Comparison of ENCODE assay signal across 8 mouse cellular contexts in genomic region chr2:92376300-92376699, GRCm38 (mm10). TPM values are rescaled to one million over a fixed set of nuclear protein-coding genes. Genes with fewer than 3 reads are reported as not detected.
A peak's percentile ranks its signal among the peaks of the same experiment; 100 is the strongest.
DNase-seq lines count a peak whose midpoint lies in the region; ATAC-seq lines count a peak whose summit lies in the region.

No protein-coding gene starts in this region.

- DNase-seq in adrenal gland, postnatal 14 days = peak; percentile 47
- no peak for DNase-seq in adrenal gland, adult 8-10 months
- no peak for DNase-seq in neural tube, embryonic 11.5 days (ENCODE audit: low spot score)
- DNase-seq in neural tube, embryonic 10.5 days (ENCODE audit: extremely low spot score, low spot score) = no peak
- DNase-seq in layer of hippocampus, adult 9-11 months = no peak
- no peak for DNase-seq in spleen, postnatal 14 days (ENCODE audit: low spot score in 2 of 2)

- peak overlapping the region; percentile 74 for H3K4me2 ChIP-seq in neural tube, embryonic 11.5 days (ENCODE audit: low read depth)
- peak overlapping the region; percentile 94 for H3K4me2 ChIP-seq in limb, embryonic 12.5 days
- H3K4me2 ChIP-seq in stomach, embryonic 15.5 days = peak overlapping the region; percentile 88

- WGBS in neural tube, embryonic 11.5 days = 85% methylated on average over 6 of the region's 6 CpGs
- 83% methylated on average over 6 of the region's 6 CpGs for WGBS in limb, embryonic 12.5 days
- WGBS in stomach, embryonic 15.5 days = 82% methylated on average over 6 of the region's 6 CpGs

- peaks cover 4% of the 10 kb centered on the region for H3K36me3 ChIP-seq in neural tube, embryonic 11.5 days (ENCODE audit: control insufficient read depth, insufficient read depth, low read length)
- peaks cover 42% of the 10 kb centered on the region for H3K36me3 ChIP-seq in limb, embryonic 12.5 days
- peaks cover 21% of the 10 kb centered on the region for H3K36me3 ChIP-seq in stomach, embryonic 15.5 days

- H3K9ac ChIP-seq in neural tube, embryonic 11.5 days (ENCODE audit: low read length) = no peak overlapping the region
- peak overlapping the region; percentile 57; the same call in 1 of the 2 replicates for H3K9ac ChIP-seq in limb, embryonic 12.5 days (replicated peaks)
- 0 out of 2 replicates have a peak overlapping the region, but pooled peaks have one; percentile 57 for H3K9ac ChIP-seq in stomach, embryonic 15.5 days

- H3K4me3 ChIP-seq in neural tube, embryonic 11.5 days (ENCODE audit: low read depth, low read length) = peak overlapping the region; percentile 59; the same call in 1 of the 2 replicates
- H3K4me3 ChIP-seq in limb, embryonic 12.5 days (replicated peaks) = peak overlapping the region; percentile 76
- H3K4me3 ChIP-seq in stomach, embryonic 15.5 days (replicated peaks) = peak overlapping the region; percentile 77

- peaks cover 18% of the 10 kb centered on the region for H3K4me1 ChIP-seq in neural tube, embryonic 11.5 days (ENCODE audit: control insufficient read depth, insufficient read depth, low read length)
- peaks cover 32% of the 10 kb centered on the region for H3K4me1 ChIP-seq in limb, embryonic 12.5 days (replicated peaks)
- H3K4me1 ChIP-seq in stomach, embryonic 15.5 days = peaks cover 44% of the 10 kb centered on the region

- H3K27ac ChIP-seq in neural tube, embryonic 11.5 days (ENCODE audit: low read depth, low read length) = no peak overlapping the region
- no peak overlapping the region for H3K27ac ChIP-seq in limb, embryonic 12.5 days
- H3K27ac ChIP-seq in stomach, embryonic 15.5 days = no peak overlapping the region

- no peak for ATAC-seq in neural tube, embryonic 11.5 days (ENCODE audit: insufficient read depth, low FRiP score, low TSS enrichment)
- no peak for ATAC-seq in limb, embryonic 12.5 days (ENCODE audit: insufficient number of reproducible peaks, insufficient read depth, low FRiP score, low TSS enrichment, low read depth)
- ATAC-seq in stomach, embryonic 15.5 days (ENCODE audit: insufficient read depth, low FRiP score, low read depth) = no peak

- H3K27me3 ChIP-seq in neural tube, embryonic 11.5 days (ENCODE audit: control insufficient read depth, insufficient read depth, low read length) = no peaks in the 10 kb centered on the region; the same call in 1 of the 2 replicates
- peaks cover 16% of the 10 kb centered on the region for H3K27me3 ChIP-seq in limb, embryonic 12.5 days
- no peaks in the 10 kb centered on the region; the same call in 1 of the 2 replicates for H3K27me3 ChIP-seq in stomach, embryonic 15.5 days (replicated peaks)

- no peaks in the 10 kb centered on the region for H3K9me3 ChIP-seq in neural tube, embryonic 11.5 days (ENCODE audit: control insufficient read depth, low read length)
- no peaks in the 10 kb centered on the region for H3K9me3 ChIP-seq in limb, embryonic 12.5 days
- H3K9me3 ChIP-seq in stomach, embryonic 15.5 days = no peaks in the 10 kb centered on the region

RNA-seq across cellular contexts. Expression of gene Large2, which starts 1.6 kb away (rescaled TPM):
- 1.6 and 2.7 TPM in 2 replicates for total RNA-seq in adrenal gland, postnatal 14 days (2021)
- total RNA-seq in adrenal gland, adult 8-10 months (2022) = 1 to 10 TPM in 3 of 4 experiments, under 1 TPM in 1; 0.40 to 4.6 (median 2.1) TPM
- 3.0 and 4.9 TPM in 2 replicates for polyA plus RNA-seq in neural tube, embryonic 11.5 days (2014; fragmentation: Nextera tagmentation; extraction: Ambion mirVana)
- polyA plus RNA-seq in limb, embryonic 12.5 days (2016; fragmentation: Nextera tagmentation; extraction: Ambion mirVana) = 10.7 and 13.9 TPM in 2 replicates
- 13.4 and 13.9 TPM in 2 replicates for polyA plus RNA-seq in stomach, embryonic 15.5 days (2015; fragmentation: Nextera tagmentation; extraction: Ambion mirVana)

RNA-seq across cellular contexts. Expression of gene Pex16, which starts 1.8 kb away (rescaled TPM):
- 117 and 129 TPM in 2 replicates for total RNA-seq in adrenal gland, postnatal 14 days (2021)
- total RNA-seq in adrenal gland, adult 8-10 months (2022) = 100 to 1,000 TPM in 2 of 4 experiments, 10 to 100 TPM in 2; 63.1 to 281 (median 138) TPM
- 21.5 and 22.4 TPM in 2 replicates for polyA plus RNA-seq in neural tube, embryonic 11.5 days (2014; fragmentation: Nextera tagmentation; extraction: Ambion mirVana)
- 17.1 and 17.6 TPM in 2 replicates for polyA plus RNA-seq in limb, embryonic 12.5 days (2016; fragmentation: Nextera tagmentation; extraction: Ambion mirVana)
- 28.0 and 28.6 TPM in 2 replicates for polyA plus RNA-seq in stomach, embryonic 15.5 days (2015; fragmentation: Nextera tagmentation; extraction: Ambion mirVana)

RNA-seq across cellular contexts. Expression of gene 1700029I15Rik, which starts 6.0 kb away (rescaled TPM):
- total RNA-seq in adrenal gland, postnatal 14 days (2021) = 9.6 and 9.7 TPM in 2 replicates
- total RNA-seq in adrenal gland, adult 8-10 months (2022) = 10 to 100 TPM in 2 of 4 experiments, 1 to 10 TPM in 2; 8.0 to 18.6 (median 10.3) TPM
- 1.0 and 3.1 TPM in 2 replicates for polyA plus RNA-seq in neural tube, embryonic 11.5 days (2014; fragmentation: Nextera tagmentation; extraction: Ambion mirVana)
- 3.0 and 3.3 TPM in 2 replicates for polyA plus RNA-seq in limb, embryonic 12.5 days (2016; fragmentation: Nextera tagmentation; extraction: Ambion mirVana)
- polyA plus RNA-seq in stomach, embryonic 15.5 days (2015; fragmentation: Nextera tagmentation; extraction: Ambion mirVana) = 3.4 and 4.0 TPM in 2 replicates

RNA-seq across cellular contexts. Expression of gene Mapk8ip1, which starts 24.8 kb away (rescaled TPM):
- 21.2 and 22.8 TPM in 2 replicates for total RNA-seq in adrenal gland, postnatal 14 days (2021)
- total RNA-seq in adrenal gland, adult 8-10 months (2022) = 10 to 100 TPM; 34.6 to 43.3 (median 38.7) TPM
- polyA plus RNA-seq in neural tube, embryonic 11.5 days (2014; fragmentation: Nextera tagmentation; extraction: Ambion mirVana) = 39.1 and 44.2 TPM in 2 replicates
- 29.4 and 34.8 TPM in 2 replicates for polyA plus RNA-seq in limb, embryonic 12.5 days (2016; fragmentation: Nextera tagmentation; extraction: Ambion mirVana)
- polyA plus RNA-seq in stomach, embryonic 15.5 days (2015; fragmentation: Nextera tagmentation; extraction: Ambion mirVana) = 23.4 and 24.6 TPM in 2 replicates

RNA-seq across cellular contexts. Expression of gene Cry2, which starts 57.5 kb away (rescaled TPM):
- total RNA-seq in adrenal gland, postnatal 14 days (2021) = 31.8 and 37.3 TPM in 2 replicates
- total RNA-seq in adrenal gland, adult 8-10 months (2022) = 10 to 100 TPM; 44.0 to 57.9 (median 47.5) TPM
- polyA plus RNA-seq in neural tube, embryonic 11.5 days (2014; fragmentation: Nextera tagmentation; extraction: Ambion mirVana) = 21.4 and 22.3 TPM in 2 replicates
- polyA plus RNA-seq in limb, embryonic 12.5 days (2016; fragmentation: Nextera tagmentation; extraction: Ambion mirVana) = 27.1 TPM in 2 replicates
- 19.2 and 23.6 TPM in 2 replicates for polyA plus RNA-seq in stomach, embryonic 15.5 days (2015; fragmentation: Nextera tagmentation; extraction: Ambion mirVana)
